Mouse (Mus musculus): ENCODE measurements around the gene Gas8.

DNA sequence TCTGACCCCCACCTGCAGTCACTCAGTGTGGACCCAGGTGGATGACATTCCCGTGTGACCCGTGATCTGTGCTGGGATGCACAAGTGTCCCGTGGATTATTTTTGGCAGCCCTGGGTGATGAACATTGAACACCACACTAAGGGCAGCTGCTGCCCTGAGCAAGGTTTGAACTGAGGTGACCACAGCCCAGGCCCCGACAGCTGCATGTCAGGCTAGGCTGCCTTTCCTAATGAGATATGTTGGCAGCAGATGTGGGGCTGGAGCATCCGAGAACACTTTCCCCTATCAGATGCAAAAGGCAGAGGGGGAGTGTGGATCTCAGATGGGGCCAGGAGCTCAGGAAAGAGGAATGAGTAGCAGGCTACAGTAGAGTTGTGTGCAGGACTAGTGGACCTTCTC is 7.8 kb upstream of the Gas8 start:
- TF ChIP-seq CTCF (conservative IDR thresholded peaks at IDR 0.05; ENCODE audit: low read length) (no peak), NANOG (IDR thresholded peaks at IDR 0.05; ENCODE audit: borderline replicate concordance, low read length) (no peak)

Data from E14TG2a.4 (cell line).